13 mouse cellular contexts compared by ENCODE assay signal in genomic region chr3:68574097-68574496, GRCm38 (mm10).
A peak's percentile ranks its signal among the peaks of the same experiment; 100 is the strongest.
DNase-seq lines count a peak whose midpoint lies in the region; ATAC-seq and TF ChIP-seq lines count a peak whose summit lies in the region.
"Had no signal": no experiment of that assay in that cellular context is flagged by ENCODE, and none has a peak within 500 bp of the region (broad histone marks: within the 10 kb centered on the region; RNA-seq: fewer than 3 reads in every experiment).

No protein-coding gene starts in this region.

- H3K9ac ChIP-seq in kidney, postnatal 0 days (ENCODE audit: low read depth, low read length): no peak overlapping the region
- peak overlapping the region; percentile 56 for H3K9ac ChIP-seq in midbrain, embryonic 16.5 days (ENCODE audit: low read depth, low read length)
- H3K9ac ChIP-seq: embryonic facial prominence, embryonic 15.5 days; liver, postnatal 0 days had no signal

- H3K4me2 ChIP-seq in kidney, postnatal 0 days (ENCODE audit: low read length): peak overlapping the region; percentile 27; the same call in 1 of the 2 replicates
- peak overlapping the region; percentile 60 for H3K4me2 ChIP-seq in midbrain, embryonic 16.5 days (ENCODE audit: low read length)
- H3K4me2 ChIP-seq: embryonic facial prominence, embryonic 15.5 days had no signal

- TF ChIP-seq CTCF in kidney, postnatal 0 days (IDR thresholded peaks at IDR 0.05; ENCODE audit: low read depth): no peak

- H3K36me3 ChIP-seq in kidney, postnatal 0 days (ENCODE audit: insufficient read depth, low read length): no peaks in the 10 kb centered on the region
- H3K36me3 ChIP-seq in embryonic facial prominence, embryonic 10.5 days (replicated peaks): no peaks in the 10 kb centered on the region
- H3K36me3 ChIP-seq in hindbrain, embryonic 10.5 days: no peaks in the 10 kb centered on the region
- H3K36me3 ChIP-seq in midbrain, embryonic 16.5 days (ENCODE audit: control insufficient read depth, insufficient read depth, low read length): no peaks in the 10 kb centered on the region
- H3K36me3 ChIP-seq: embryonic facial prominence, embryonic 15.5 days had no signal

- H3K4me1 ChIP-seq in kidney, postnatal 0 days (replicated peaks; ENCODE audit: insufficient read depth, low read length): peaks cover 35% of the 10 kb centered on the region; the same call in 1 of the 2 replicates
- H3K4me1 ChIP-seq in embryonic facial prominence, embryonic 10.5 days: peaks cover 52% of the 10 kb centered on the region
- peaks cover 60% of the 10 kb centered on the region for H3K4me1 ChIP-seq in hindbrain, embryonic 10.5 days (replicated peaks)
- H3K4me1 ChIP-seq in midbrain, embryonic 16.5 days (ENCODE audit: control insufficient read depth, insufficient read depth, low read length): peaks cover 36% of the 10 kb centered on the region

- H3K9me3 ChIP-seq in kidney, postnatal 0 days (replicated peaks; ENCODE audit: low read length): no peaks in the 10 kb centered on the region
- no peaks in the 10 kb centered on the region for H3K9me3 ChIP-seq in embryonic facial prominence, embryonic 10.5 days
- H3K9me3 ChIP-seq in hindbrain, embryonic 10.5 days: no peaks in the 10 kb centered on the region
- H3K9me3 ChIP-seq in midbrain, embryonic 16.5 days (replicated peaks; ENCODE audit: control insufficient read depth, low read length, poor library complexity, severe bottlenecking): no peaks in the 10 kb centered on the region
- H3K9me3 ChIP-seq: embryonic facial prominence, embryonic 15.5 days had no signal

- no peaks in the 10 kb centered on the region for H3K27me3 ChIP-seq in kidney, postnatal 0 days (ENCODE audit: insufficient read depth, low read length)
- H3K27me3 ChIP-seq in embryonic facial prominence, embryonic 10.5 days (replicated peaks; ENCODE audit: low read depth, poor library complexity, severe bottlenecking): peaks cover 7% of the 10 kb centered on the region; the same call in 1 of the 2 replicates
- no peaks in the 10 kb centered on the region for H3K27me3 ChIP-seq in hindbrain, embryonic 10.5 days (ENCODE audit: insufficient read depth, poor library complexity, severe bottlenecking)
- no peaks in the 10 kb centered on the region for H3K27me3 ChIP-seq in midbrain, embryonic 16.5 days (ENCODE audit: control insufficient read depth, insufficient read depth, low read depth, low read length)
- H3K27me3 ChIP-seq: embryonic facial prominence, embryonic 15.5 days had no signal

- peak; percentile 48 for DNase-seq in kidney, postnatal 0 days (ENCODE audit: low spot score)
- DNase-seq in kidney, adult 18-20 months: no peak
- DNase-seq in embryonic facial prominence, embryonic 10.5 days (ENCODE audit: low spot score): no peak
- no peak for DNase-seq in hindbrain, embryonic 10.5 days (ENCODE audit: low spot score)
- DNase-seq in thymus, postnatal 10 days (ENCODE audit: low spot score in 2 of 2): no peak
- no peak for DNase-seq in adipocyte (ENCODE audit: low spot score)
- DNase-seq in adrenal gland, postnatal 10 days: no peak
- DNase-seq: gastrocnemius, postnatal 36 days; heart, postnatal 10 days; kidney, postnatal 36 days; liver, postnatal 0 days had no signal

- ATAC-seq in kidney, postnatal 0 days (replicated peaks; ENCODE audit: low FRiP score, low read depth): no peak
- ATAC-seq in midbrain, embryonic 16.5 days: no peak
- ATAC-seq: liver, postnatal 0 days had no signal

- 37% methylated on average over 5 of the region's 8 CpGs for WGBS in kidney, postnatal 0 days
- WGBS in embryonic facial prominence, embryonic 10.5 days: 49% methylated on average over 8 of the region's 8 CpGs
- 50% methylated on average over 8 of the region's 8 CpGs for WGBS in hindbrain, embryonic 10.5 days
- 29% methylated on average over 6 of the region's 8 CpGs for WGBS in midbrain, embryonic 16.5 days

- no peak overlapping the region for H3K4me3 ChIP-seq in kidney, postnatal 0 days (replicated peaks; ENCODE audit: low read depth, low read length)
- H3K4me3 ChIP-seq in embryonic facial prominence, embryonic 10.5 days: peak overlapping the region; percentile 55; the same call in 1 of the 2 replicates
- H3K4me3 ChIP-seq in hindbrain, embryonic 10.5 days: peak overlapping the region; percentile 56; the same call in 1 of the 2 replicates
- H3K4me3 ChIP-seq in midbrain, embryonic 16.5 days (ENCODE audit: low read depth, low read length): peak overlapping the region; percentile 51
- H3K4me3 ChIP-seq: embryonic facial prominence, embryonic 15.5 days had no signal

- no peak overlapping the region for H3K27ac ChIP-seq in kidney, postnatal 0 days
- 0 out of 2 replicates have a peak overlapping the region, but pooled peaks have one; percentile 24 for H3K27ac ChIP-seq in embryonic facial prominence, embryonic 10.5 days (replicated peaks)
- H3K27ac ChIP-seq in hindbrain, embryonic 10.5 days: no peak overlapping the region
- H3K27ac ChIP-seq in midbrain, embryonic 16.5 days (ENCODE audit: low read length): peak overlapping the region; percentile 70
- H3K27ac ChIP-seq: embryonic facial prominence, embryonic 15.5 days had no signal

Comparison
In these comparisons a context has a peak if more than half of its experiments do, and no peak if none do; other contexts are left out.
1. H3K27ac ChIP-seq: peak in embryonic facial prominence, embryonic 10.5 days (single experiment) and midbrain, embryonic 16.5 days (single experiment); none in kidney, postnatal 0 days (single experiment) and hindbrain, embryonic 10.5 days (single experiment).